Mouse (Mus musculus) kidney, postnatal 0 days (tissue): ENCODE results near the gene Myrf. TPM values are rescaled to one million over a fixed set of nuclear protein-coding genes. Genes with fewer than 3 reads are reported as not detected.

Source experiments
- ATAC-seq: fragments of 200-750 bp; cut with Nextera tagmentation; replicated peaks from 2 replicates; pipeline ENCODE4 v1.8.0; 2017; ENCODE audit warnings: low read depth, moderate number of reproducible peaks, moderate TSS enrichment, moderate library complexity; ENCODE audit not compliant: low FRiP score
- DNase-seq: peaks from one replicate; pipeline ENCODE4 v3.0.0-alpha.2; 2016; ENCODE audit warnings: low spot score
- H3K27ac ChIP-seq: fragments of 300-500 bp; sonication (generic); 2 replicates; pipeline ENCODE4 v1.5.1; 2014; ENCODE audit warnings: mild to moderate bottlenecking
- H3K27me3 ChIP-seq: fragments of 300-500 bp; sonication (generic); 2 replicates; pipeline ENCODE4 v1.6.1; 2014; ENCODE audit warnings: low read length, mixed read lengths; ENCODE audit not compliant: insufficient read depth
- H3K36me3 ChIP-seq: fragments of 300-500 bp; sonication (generic); 2 replicates; pipeline ENCODE4 v1.6.1; 2014; ENCODE audit warnings: low read length, mixed read lengths; ENCODE audit not compliant: insufficient read depth
- H3K4me1 ChIP-seq: fragments of 300-500 bp; sonication (generic); replicated peaks from 2 replicates; pipeline ENCODE4 v1.6.1; 2014; ENCODE audit warnings: antibody characterized with exemption, low read length, mixed read lengths; ENCODE audit not compliant: insufficient read depth
- H3K4me2 ChIP-seq: fragments of 300-500 bp; sonication (generic); 2 replicates; pipeline ENCODE4 v1.6.1; 2014; ENCODE audit warnings: mild to moderate bottlenecking, low read length, moderate library complexity, mixed read lengths
- H3K4me3 ChIP-seq: fragments of 300-500 bp; sonication (generic); replicated peaks from 2 replicates; pipeline ENCODE4 v1.5.1; 2014; ENCODE audit warnings: low read depth, low read length
- H3K9ac ChIP-seq: fragments of 300-500 bp; sonication (generic); 2 replicates; pipeline ENCODE4 v1.6.1; 2014; ENCODE audit warnings: low read depth, low read length
- H3K9me3 ChIP-seq: fragments of 300-500 bp; sonication (generic); replicated peaks from 2 replicates; pipeline ENCODE4 v1.6.1; 2016; ENCODE audit warnings: low read length, inconsistent platforms, mixed read lengths
- CTCF ChIP-seq: IDR thresholded peaks from 2 replicates; pipeline ENCODE4 v1.5.1; 2016; ENCODE audit warnings: antibody characterized with exemption, low read depth, mild to moderate bottlenecking, moderate library complexity
- WGBS: fragments of 180-500 bp; shearing (Covaris S2); extraction: QIAGEN DNeasy Blood & Tissue Kit; methylation state at CpG from one replicate; pipeline ENCODE4 v1.1.7; 2014; 5-methylcytosine and 5-hydroxymethylcytosine counted together
- polyA plus RNA-seq: library from polyadenylated mRNA; unstranded; fragments of >200 nt; fragmentation: Nextera tagmentation; extraction: Ambion mirVana; gene quantifications from 2 replicates; pipeline ENCODE4 v1.2.1, GENCODE M21; 2015

Myrf gene
- 1.2 and 1.5 TPM in 2 replicates for polyA plus RNA-seq

GRCm38 (mm10) chr19:10240654-10241305 is at the start of gene Myrf:
Myrf (minus strand) TSS chr19:10240748.
- no peaks in the 10 kb centered on the region for H3K4me1 ChIP-seq
- no peaks in the 10 kb centered on the region for H3K36me3 ChIP-seq
- H3K4me3 ChIP-seq: peak within 1 kb of the TSS; percentile 30
- 0 out of 2 replicates have a peak within 1 kb of the TSS, but pooled peaks have one; percentile 24 for H3K9ac ChIP-seq
- peak; percentile 97 for TF ChIP-seq CTCF
- peak within 1 kb of the TSS; percentile 73 for H3K4me2 ChIP-seq
- WGBS: 8% methylated on average over 42 of the region's 43 CpGs
- no peaks in the 10 kb centered on the region for H3K9me3 ChIP-seq
- DNase-seq: peak; percentile 73
- no peak within 1 kb of the TSS for H3K27ac ChIP-seq
- H3K27me3 ChIP-seq: no peaks in the 10 kb centered on the region
- peak; percentile 84 for ATAC-seq

DNA sequence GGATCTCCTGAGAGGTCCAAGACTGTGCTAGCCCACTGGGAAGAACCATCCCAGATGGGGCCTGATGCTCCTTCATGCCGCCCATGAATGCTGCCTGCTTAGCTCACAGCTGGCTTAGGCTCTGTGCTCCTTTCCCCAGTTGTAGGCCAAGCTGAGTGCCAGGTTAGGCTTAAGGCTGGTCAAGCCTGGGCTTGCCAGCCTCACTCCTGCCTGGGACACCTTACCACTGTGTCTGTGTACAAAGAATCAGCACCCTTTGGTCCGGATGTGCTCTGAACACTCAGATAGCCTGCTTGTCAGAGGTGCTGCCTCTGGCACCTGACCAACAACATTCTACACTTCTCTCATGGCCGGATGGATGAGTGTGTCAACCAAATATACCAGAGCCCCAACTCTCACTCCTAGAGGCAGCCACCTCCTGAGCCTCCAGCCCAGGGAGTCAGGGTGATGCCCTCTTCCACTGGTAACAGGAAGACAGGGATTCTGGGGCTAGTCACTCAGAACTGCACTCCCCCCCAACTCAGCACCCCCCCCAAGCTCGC is 49.1 kb upstream of the Myrf start:
- 52% methylated on average over 4 of the region's 4 CpGs for WGBS
- H3K9ac ChIP-seq: no peak overlapping the region

DNA sequence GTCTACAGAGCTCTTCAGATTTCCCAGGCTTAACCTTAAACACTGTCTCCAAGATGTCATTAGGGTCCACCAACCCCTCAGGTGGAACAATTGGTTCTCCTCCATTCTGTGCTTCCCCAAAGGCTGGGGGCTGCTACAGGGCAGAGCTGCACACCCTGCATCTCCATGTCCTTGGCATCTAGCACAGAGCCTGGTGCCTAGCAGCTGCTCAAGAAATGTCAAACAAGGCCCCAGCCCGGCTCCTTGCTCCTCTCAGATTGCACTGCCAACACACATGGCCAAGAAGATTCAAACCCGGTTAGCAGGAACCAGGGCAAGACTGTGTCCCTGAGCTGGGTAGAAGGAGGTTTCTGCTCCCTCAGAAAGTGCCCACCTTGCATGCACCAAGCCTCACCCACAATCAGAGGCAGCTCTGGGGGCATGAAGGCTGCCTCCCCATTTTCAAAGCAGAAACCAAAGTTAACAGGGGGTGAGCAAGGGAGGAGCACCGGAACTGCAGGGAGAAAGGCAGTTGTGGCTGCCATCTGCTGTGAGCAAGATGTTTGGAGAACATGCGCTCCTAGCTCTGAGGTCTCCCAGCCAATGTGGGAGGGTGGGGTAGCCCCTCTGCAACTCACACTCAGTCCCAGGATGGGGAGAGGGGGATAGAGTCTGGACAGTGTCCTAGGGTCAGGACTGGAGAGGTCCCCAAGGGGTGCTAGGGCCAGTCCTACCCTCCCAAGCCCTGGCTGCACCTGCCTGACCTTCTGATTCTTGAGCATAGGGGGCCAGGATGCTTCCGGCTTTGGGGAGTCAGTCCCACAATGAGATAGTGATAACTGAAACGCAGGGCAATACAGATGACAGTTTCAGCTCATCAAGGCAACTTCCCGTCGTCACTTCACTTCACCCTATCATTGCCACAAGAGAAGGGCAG is 47.8 kb upstream of the Myrf start:
- no peak overlapping the region for H3K4me3 ChIP-seq
- no peak overlapping the region for H3K4me2 ChIP-seq
- peaks cover 15% of the 10 kb centered on the region for H3K4me1 ChIP-seq
- H3K27ac ChIP-seq: no peak overlapping the region
- no peaks in the 10 kb centered on the region for H3K9me3 ChIP-seq
- ATAC-seq (no peak), DNase-seq (no peak)
- 79% methylated on average over 8 of the region's 8 CpGs for WGBS
- no peaks in the 10 kb centered on the region for H3K36me3 ChIP-seq
- TF ChIP-seq CTCF: no peak
- no peak overlapping the region for H3K9ac ChIP-seq
- H3K27me3 ChIP-seq: no peaks in the 10 kb centered on the region

More for the DNA sequence above, 49.1 kb upstream of the Myrf start:
- Histone ChIP-seq H3K27ac (peak overlapping the region; percentile 19; the same call in 1 of the 2 replicates), H3K36me3 (no peaks in the 10 kb centered on the region), H3K4me2 (no peak overlapping the region), H3K4me1 (peaks cover 21% of the 10 kb centered on the region), H3K4me3 (no peak overlapping the region), H3K27me3 (no peaks in the 10 kb centered on the region), H3K9me3 (no peaks in the 10 kb centered on the region)
- ATAC-seq (no peak), DNase-seq (no peak)
- no peak for TF ChIP-seq CTCF

GRCm38 (mm10) chr19:10286458-10286872 is 45.9 kb upstream of the Myrf start:
- no peak overlapping the region for H3K4me2 ChIP-seq
- 59% methylated on average over 10 of the region's 10 CpGs for WGBS
- H3K9ac ChIP-seq: no peak overlapping the region
- no peaks in the 10 kb centered on the region for H3K9me3 ChIP-seq
- DNase-seq: peak; percentile 41
- peaks cover 15% of the 10 kb centered on the region for H3K4me1 ChIP-seq
- ATAC-seq: 0 out of 2 replicates have a peak, but pooled peaks have one; percentile 15
- H3K27ac ChIP-seq: no peak overlapping the region
- peak; percentile 25; the same call in 1 of the 2 replicates for TF ChIP-seq CTCF
- H3K36me3 ChIP-seq: no peaks in the 10 kb centered on the region
- no peaks in the 10 kb centered on the region for H3K27me3 ChIP-seq
- no peak overlapping the region for H3K4me3 ChIP-seq

- ATAC-seq (no peak), DNase-seq (no peak)
- 58% methylated on average over 14 of the region's 14 CpGs for WGBS
- Histone ChIP-seq H3K9me3 (no peaks in the 10 kb centered on the region), H3K9ac (0 out of 2 replicates have a peak overlapping the region, but pooled peaks have one; percentile 8), H3K4me1 (peaks cover 28% of the 10 kb centered on the region), H3K4me3 (no peak overlapping the region), H3K36me3 (no peaks in the 10 kb centered on the region), H3K27me3 (no peaks in the 10 kb centered on the region), H3K27ac (no peak overlapping the region), H3K4me2 (no peak overlapping the region)
- no peak for TF ChIP-seq CTCF
Measured at GRCm38 (mm10) chr19:10280771-10281540, 40.4 kb upstream of the Myrf start.
